Mouse (Mus musculus) myocyte (in vitro differentiated cells): ENCODE data around the gene Tuba1a.

Experiments
- CEBPB ChIP-seq: IDR thresholded peaks from 2 replicates; pipeline ENCODE4 v1.6.1; 2011; ENCODE audit warnings: mild to moderate bottlenecking, moderate library complexity; ENCODE audit not compliant: poor library complexity, insufficient read depth, severe bottlenecking
- E2F4 ChIP-seq: IDR thresholded peaks from one replicate; pipeline ENCODE4 v1.6.1; 2011; ENCODE audit warnings: mild to moderate bottlenecking, control low read depth, moderate library complexity; ENCODE audit not compliant: insufficient read depth
- MAX ChIP-seq: IDR thresholded peaks from one replicate; pipeline ENCODE4 v1.6.1; 2011; ENCODE audit warnings: low read depth, mild to moderate bottlenecking, control low read depth
- MYOG ChIP-seq, 3 experiments: IDR thresholded peaks; one replicate each; pipeline ENCODE4 v1.6.1; 2011; ENCODE audit warnings: control low read depth in 2 of 3, low read depth in 2 of 3, mild to moderate bottlenecking in 2 of 3; ENCODE audit not compliant: insufficient read length in 2 of 3, control insufficient read depth in 1 of 3, insufficient read depth in 1 of 3
- POLR2A ChIP-seq: IDR thresholded peaks from one replicate; pipeline ENCODE4 v1.6.1; 2011; ENCODE audit warnings: low read depth, mild to moderate bottlenecking, control low read depth, moderate library complexity; ENCODE audit not compliant: insufficient read length
- POLR2AphosphoS2 ChIP-seq: IDR thresholded peaks from one replicate; pipeline ENCODE4 v1.6.1; 2011; ENCODE audit warnings: low read depth, control low read depth; ENCODE audit not compliant: insufficient read length
- REST ChIP-seq: IDR thresholded peaks from one replicate; pipeline ENCODE4 v1.6.1; 2011; ENCODE audit warnings: mild to moderate bottlenecking, control low read depth, moderate library complexity; ENCODE audit not compliant: insufficient read depth, insufficient read length
- SRF ChIP-seq: IDR thresholded peaks from one replicate; pipeline ENCODE4 v1.6.1; 2011; ENCODE audit warnings: low read depth; ENCODE audit not compliant: control insufficient read depth, insufficient read length
- TCF12 ChIP-seq: IDR thresholded peaks from one replicate; pipeline ENCODE4 v1.6.1; 2011; ENCODE audit warnings: mild to moderate bottlenecking, control low read depth; ENCODE audit not compliant: poor library complexity, insufficient read depth, severe bottlenecking
- TCF3 ChIP-seq: IDR thresholded peaks from one replicate; pipeline ENCODE4 v1.6.1; 2011; ENCODE audit warnings: low read depth, control low read depth; ENCODE audit not compliant: insufficient read length
- USF1 ChIP-seq: IDR thresholded peaks from one replicate; pipeline ENCODE4 v1.6.1; 2011; ENCODE audit warnings: low read depth, mild to moderate bottlenecking, control low read depth, moderate library complexity

DNA sequence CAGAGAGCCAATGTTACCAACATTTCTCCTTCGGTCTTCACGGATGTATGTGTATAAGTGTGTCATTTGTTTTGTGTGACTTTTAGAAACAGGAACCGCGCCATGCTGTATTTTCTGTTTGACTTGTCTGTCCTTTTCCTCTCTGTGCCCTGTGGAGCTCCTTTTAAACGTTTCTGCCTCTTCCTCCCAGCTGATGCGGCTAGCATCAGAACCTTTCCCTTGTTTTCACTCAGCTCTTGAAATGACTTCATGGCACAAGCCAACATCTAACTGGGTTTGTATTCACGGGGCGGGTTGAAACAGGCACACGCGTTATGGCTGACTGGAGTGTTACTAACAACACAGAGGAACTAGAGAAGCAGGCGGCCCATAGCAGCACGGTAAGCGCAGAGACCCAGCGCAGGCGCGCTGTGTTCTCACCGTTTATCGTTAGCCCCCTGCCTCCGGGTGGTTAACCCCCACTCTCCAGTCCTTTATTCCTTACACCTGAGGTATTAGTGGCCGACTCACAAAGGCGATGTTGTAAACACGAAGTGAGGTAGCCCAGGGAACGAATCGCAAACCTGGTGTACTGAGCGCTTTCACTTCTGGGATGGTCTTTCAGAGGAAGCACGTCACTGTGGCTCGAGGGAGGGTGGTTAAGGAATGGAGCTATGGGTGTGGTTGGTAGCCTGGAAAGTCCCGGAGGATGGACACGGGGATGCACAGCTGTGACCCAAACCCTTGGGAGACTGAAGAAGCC lies 31.9 kb upstream of the Tuba1a start:
- TF ChIP-seq POLR2AphosphoS2 (peak; percentile 90), POLR2A (peak; percentile 91), MYOG (IDR thresholded peaks at IDR 0.05; ENCODE audit: control insufficient read depth in 1 of 3, insufficient read depth in 1 of 3, insufficient read length in 2 of 3, low read depth in 2 of 3) (peak; percentile 49 to 93 (median 72)), TCF12 (peak; percentile 46), SRF (peak; percentile 42), MAX (peak; percentile 9), CEBPB (no peak), USF1 (no peak), TCF3 (no peak), REST (no peak), E2F4 (no peak)
